Mouse (Mus musculus): ENCODE results near the gene Reep3.

Gene Reep3

GRCm38 (mm10) chr10:67072600-67072999 lies 24.1 kb downstream of the Reep3 start:
- POLR2A ChIA-PET = interaction anchor here (0.5 to 5.1 kb wide), 24 partner anchors 9 to 396 kb away, joined by 3 to 50 read pairs (median 4); no protein-coding TSS in a partner anchor
- CTCF ChIA-PET = no interaction called here

- ChIA-PET POLR2A (interaction anchor here (0.5 to 5.1 kb wide), 36 partner anchors 8 to 850 kb away, joined by 3 to 50 read pairs (median 4); partner anchors contain the start of gene Jmjd1c (in 1 of the 4)), CTCF (no interaction called here)
Measured at GRCm38 (mm10) chr10:67071884-67072283, 24.9 kb downstream of the Reep3 start.

- POLR2A ChIA-PET = interaction anchor here (0.5 to 5.1 kb wide), 45 partner anchors 8 to 850 kb away, joined by 3 to 50 read pairs (median 4); partner anchors contain the start of gene Jmjd1c (in 2 of the 4)
- CTCF ChIA-PET = interaction anchor here in 1 of 4 experiments (0.6 kb wide), 1 partner anchor 73 kb away, joined by 4 read pairs; no protein-coding TSS in a partner anchor
Measured at GRCm38 (mm10) chr10:67071389-67071788, 25.4 kb downstream of the Reep3 start.

DNA sequence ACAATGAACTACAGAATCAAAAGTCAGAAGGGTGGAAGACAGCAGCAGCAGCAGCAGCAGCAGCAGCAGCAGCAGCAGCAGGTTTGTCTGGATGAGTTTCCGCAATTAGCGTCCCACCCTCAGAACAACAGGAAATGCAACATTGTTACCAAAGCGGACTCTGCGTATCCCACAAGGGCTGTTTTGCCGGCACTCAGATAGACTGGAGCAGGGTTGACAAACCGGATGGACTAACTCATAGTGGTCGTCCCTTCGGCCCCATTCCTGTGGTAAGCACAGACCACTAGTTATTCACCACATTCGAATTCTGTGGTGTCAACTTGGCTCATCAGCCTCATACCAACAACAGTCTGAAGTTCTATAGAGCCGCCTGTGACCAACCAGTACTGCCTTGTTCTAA lies 27.7 kb downstream of the Reep3 start:
- ChIA-PET POLR2A (interaction anchor here in 3 of 4 experiments (0.6 to 5.1 kb wide), 9 partner anchors 13 to 159 kb away, joined by 3 to 50 read pairs (median 4); no protein-coding TSS in a partner anchor), CTCF (no interaction called here)

GRCm38 (mm10) chr10:67066421-67066820 lies 30.3 kb downstream of the Reep3 start:
- ChIA-PET CTCF (interaction anchor here in 1 of 4 experiments (0.6 to 0.9 kb wide), 2 partner anchors 83 to 153 kb away, joined by 3 read pairs; no protein-coding TSS in a partner anchor), POLR2A (interaction anchor here (0.6 to 1.8 kb wide), 12 partner anchors 9 to 201 kb away, joined by 3 to 5 read pairs (median 3); partner anchors contain the start of gene Reep3 (in 1 of the 4))

GRCm38 (mm10) chr10:67065927-67066326 lies 30.8 kb downstream of the Reep3 start:
- ChIA-PET POLR2A (interaction anchor here in 3 of 4 experiments (0.6 to 1.8 kb wide), 11 partner anchors 10 to 201 kb away, joined by 3 to 5 read pairs (median 3); partner anchors contain the start of gene Reep3 (in 1 of the 3)), CTCF (interaction anchor here in 1 of 4 experiments (0.9 kb wide), 1 partner anchor 153 kb away, joined by 3 read pairs; no protein-coding TSS in a partner anchor)

DNA sequence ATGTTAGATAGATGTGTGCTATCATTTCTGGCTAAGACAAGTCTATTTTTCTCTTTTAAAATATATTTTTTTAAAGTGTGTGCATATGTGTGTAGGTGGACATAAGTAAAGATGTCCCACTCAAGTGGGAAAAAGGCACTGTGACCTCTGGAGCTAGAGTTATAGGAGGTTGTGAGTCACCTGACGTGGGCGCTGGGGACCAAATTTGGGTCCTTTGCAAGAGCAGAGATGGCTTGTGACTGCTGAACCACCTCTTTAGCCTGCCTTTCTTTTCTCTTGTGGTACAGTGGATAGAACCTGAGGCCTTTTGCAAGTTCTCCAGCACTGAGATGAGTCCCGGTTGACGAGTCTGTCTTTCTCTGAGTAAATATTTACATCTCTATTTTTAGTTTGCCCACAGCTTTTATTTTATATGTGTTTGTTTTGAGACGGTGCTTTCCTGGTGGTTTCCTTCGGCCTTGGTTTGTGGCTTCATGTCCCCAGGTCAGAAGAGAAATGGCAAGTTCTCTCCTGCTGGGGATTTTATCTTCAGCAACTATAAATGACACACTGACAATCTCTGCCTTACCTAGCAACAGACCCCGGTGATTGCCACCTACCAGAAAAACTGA lies 31.4 kb downstream of the Reep3 start:
- POLR2A ChIA-PET = interaction anchor here in 3 of 4 experiments (0.6 to 1.8 kb wide), 11 partner anchors 11 to 224 kb away, joined by 3 to 5 read pairs (median 3); partner anchors contain the start of gene Reep3 (in 1 of the 3)
- CTCF ChIA-PET = no interaction called here

DNA sequence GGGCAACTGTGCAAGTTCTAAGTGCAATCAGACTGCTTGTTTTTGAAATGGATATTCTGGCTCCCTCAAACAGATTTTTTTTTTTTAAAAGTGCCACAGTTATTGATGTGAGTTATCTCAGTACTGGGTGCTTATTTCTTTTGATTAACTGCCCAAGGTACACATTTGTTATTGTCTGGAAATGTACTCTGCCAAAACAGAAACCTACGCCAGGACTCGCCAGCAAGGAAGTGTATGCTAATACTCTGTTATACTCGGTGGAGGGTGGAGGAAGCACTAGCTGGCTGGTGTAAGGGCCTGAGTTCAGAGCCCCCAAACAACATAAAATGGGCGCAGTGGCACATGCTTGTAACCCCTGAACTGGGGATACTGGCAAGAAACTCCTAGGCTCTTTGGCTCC lies 34.9 kb downstream of the Reep3 start:
- CTCF ChIA-PET = interaction anchor here in 1 of 4 experiments (0.7 kb wide), 1 partner anchor 855 kb away, joined by 3 read pairs; no protein-coding TSS in a partner anchor

DNA sequence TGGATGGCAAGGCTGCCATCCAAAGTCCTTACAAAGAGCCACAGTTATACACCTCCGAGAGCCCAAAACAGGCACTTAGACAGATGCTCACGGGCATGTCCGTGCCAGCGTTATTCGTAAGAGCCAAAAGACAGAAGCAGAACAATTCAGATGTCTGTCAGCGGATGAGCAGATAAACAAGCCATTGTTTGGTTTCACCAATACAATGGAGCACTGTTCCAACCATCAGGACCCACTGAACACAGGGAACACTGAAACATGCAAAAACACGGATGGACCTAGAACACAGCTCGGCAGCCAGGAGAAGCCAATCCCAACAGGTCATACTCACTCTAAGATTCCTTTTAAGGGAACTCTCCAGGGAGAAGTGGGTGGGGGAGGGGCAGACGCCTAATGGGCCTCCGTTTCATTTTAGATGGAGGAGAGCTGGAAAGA lies 35.4 kb downstream of the Reep3 start:
- CTCF ChIA-PET = interaction anchor here in 1 of 4 experiments (0.7 kb wide), 1 partner anchor 856 kb away, joined by 3 read pairs; no protein-coding TSS in a partner anchor

More for the DNA sequence above, 34.9 kb downstream of the Reep3 start:
- POLR2A ChIA-PET = interaction anchor here (0.7 to 3.0 kb wide), 29 partner anchors 8 to 149 kb away, joined by 3 to 22 read pairs (median 5); partner anchors contain the start of gene Reep3 (in 1 of the 4)

DNA sequence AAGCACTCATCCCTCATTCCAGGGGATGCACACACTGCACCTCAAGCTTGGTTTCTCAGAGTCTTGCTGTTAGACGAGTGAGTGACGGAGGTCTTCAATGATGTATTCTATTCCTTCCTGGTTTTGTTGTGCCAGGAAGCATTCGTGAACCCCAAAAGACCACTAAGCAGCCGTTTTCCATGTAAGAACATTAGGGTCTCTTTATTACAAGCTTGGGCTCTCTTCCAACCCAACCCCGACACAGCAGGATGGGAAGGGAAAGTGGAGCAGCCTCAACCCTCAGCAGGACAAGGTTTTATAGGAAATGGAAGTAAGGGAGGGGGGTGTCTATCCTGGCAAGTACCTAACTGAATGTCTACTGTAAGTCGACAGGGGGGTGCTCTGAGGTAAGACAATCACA lies 38.0 kb downstream of the Reep3 start:
- CTCF ChIA-PET = no interaction called here
- POLR2A ChIA-PET = interaction anchor here (0.5 to 2.7 kb wide), 20 partner anchors 11 to 510 kb away, joined by 3 to 10 read pairs (median 5); no protein-coding TSS in a partner anchor

More for the DNA sequence above, 35.4 kb downstream of the Reep3 start:
- POLR2A ChIA-PET = interaction anchor here (0.7 to 3.0 kb wide), 22 partner anchors 9 to 148 kb away, joined by 3 to 22 read pairs (median 5); partner anchors contain the start of gene Reep3 (in 1 of the 4)

GRCm38 (mm10) chr10:67058297-67058696 lies 38.4 kb downstream of the Reep3 start:
- ChIA-PET POLR2A (interaction anchor here (0.5 to 2.7 kb wide), 21 partner anchors 9 to 138 kb away, joined by 3 to 10 read pairs (median 5); no protein-coding TSS in a partner anchor), CTCF (no interaction called here)

DNA sequence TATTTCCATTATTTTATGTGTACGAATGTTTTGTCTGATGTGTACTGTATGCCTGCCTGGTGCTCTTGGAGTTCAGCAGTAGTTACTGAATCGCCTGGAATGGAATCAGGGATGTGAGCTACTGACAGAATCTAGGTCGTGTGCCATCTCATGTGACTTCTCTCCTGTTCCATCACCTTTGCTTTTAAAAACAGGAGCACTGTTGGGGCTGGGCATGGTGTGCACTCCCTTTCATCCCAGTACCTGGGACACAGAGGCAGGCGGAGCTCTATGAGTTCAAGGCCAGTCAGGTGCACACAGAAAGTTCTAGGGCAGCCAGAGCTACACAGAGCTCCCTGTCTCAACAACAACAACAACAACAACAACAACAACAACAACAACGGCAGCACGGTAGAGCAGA lies 39.0 kb downstream of the Reep3 start:
- ChIA-PET POLR2A (interaction anchor here (0.5 to 2.7 kb wide), 20 partner anchors 10 to 137 kb away, joined by 3 to 10 read pairs (median 5); no protein-coding TSS in a partner anchor), CTCF (no interaction called here)

- CTCF ChIA-PET = no interaction called here
Measured at GRCm38 (mm10) chr10:67057208-67057607, 39.5 kb downstream of the Reep3 start.

GRCm38 (mm10) chr10:67055867-67056856 lies 40.6 kb downstream of the Reep3 start:
- ChIA-PET CTCF (no interaction called here), POLR2A (interaction anchor here in 3 of 4 experiments (0.6 to 2.7 kb wide), 13 partner anchors 10 to 146 kb away, joined by 3 to 10 read pairs (median 3); no protein-coding TSS in a partner anchor)

More at GRCm38 (mm10) chr10:67057208-67057607, 39.5 kb downstream of the Reep3 start:
- POLR2A ChIA-PET = interaction anchor here (0.7 to 2.7 kb wide), 16 partner anchors 9 to 137 kb away, joined by 3 to 10 read pairs (median 6); no protein-coding TSS in a partner anchor

- CTCF ChIA-PET = interaction anchor here in 2 of 4 experiments (0.6 to 1.3 kb wide), 4 partner anchors 11 to 44 kb away, joined by 3 to 5 read pairs (median 4); no protein-coding TSS in a partner anchor
- POLR2A ChIA-PET = interaction anchor here (0.6 to 3.5 kb wide), 53 partner anchors 8 to 1083 kb away, joined by 3 to 29 read pairs (median 4); partner anchors contain the start of genes Jmjd1c (in 1 of the 4) and Reep3 (in 1 of the 4)
Measured at GRCm38 (mm10) chr10:67053475-67053874, 43.3 kb downstream of the Reep3 start.

GRCm38 (mm10) chr10:67052429-67052828 lies 44.3 kb downstream of the Reep3 start:
- CTCF ChIA-PET = interaction anchor here in 1 of 4 experiments (1.1 kb wide), 1 partner anchor 10 kb away, joined by 5 read pairs; no protein-coding TSS in a partner anchor
- POLR2A ChIA-PET = interaction anchor here (0.6 to 3.5 kb wide), 36 partner anchors 9 to 141 kb away, joined by 3 to 29 read pairs (median 6); partner anchors contain the start of genes Jmjd1c (in 1 of the 4) and Reep3 (in 1 of the 4)

DNA sequence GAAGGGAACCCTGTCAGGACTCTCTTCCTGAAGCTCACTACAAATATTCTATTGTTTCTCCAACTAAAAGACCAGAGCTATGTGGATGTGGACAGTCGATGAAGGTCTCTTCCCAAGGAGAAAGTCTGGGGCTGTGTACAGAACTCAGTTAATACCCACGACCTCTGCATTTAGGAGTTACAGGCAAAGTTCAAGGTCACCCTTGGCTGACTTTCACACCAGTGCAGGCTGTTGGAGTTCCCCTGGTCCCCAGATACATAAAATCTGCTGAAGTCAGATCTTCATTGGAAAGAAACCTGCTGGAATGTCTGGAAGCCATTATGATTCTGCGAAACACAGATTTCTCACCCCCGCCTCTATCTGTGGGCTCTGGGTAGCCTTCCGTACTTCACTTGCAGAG lies 45.3 kb downstream of the Reep3 start:
- ChIA-PET POLR2A (interaction anchor here (0.6 to 3.5 kb wide), 34 partner anchors 8 to 1096 kb away, joined by 3 to 29 read pairs (median 4); no protein-coding TSS in a partner anchor), CTCF (interaction anchor here in 1 of 4 experiments (0.8 kb wide), 1 partner anchor 131 kb away, joined by 3 read pairs; no protein-coding TSS in a partner anchor)

Data from embryonic stem cell, embryonic (primary cell).